Mouse (Mus musculus) forebrain, embryonic 16.5 days (tissue): ENCODE data around the gene Lcn12. TPM values are rescaled to one million over a fixed set of nuclear protein-coding genes. Genes with fewer than 3 reads are reported as not detected.

Experiments
- ATAC-seq: fragments of 200-750 bp; cut with Nextera tagmentation; 2 replicates; pipeline ENCODE4 v1.8.0; 2017; ENCODE audit warnings: mild to moderate bottlenecking, moderate library complexity
- H3K27ac ChIP-seq: fragments of 300-500 bp; sonication (generic); 2 replicates; pipeline ENCODE4 v1.5.1; 2014; ENCODE audit warnings: low read length, control low read depth
- H3K27me3 ChIP-seq: fragments of 300-500 bp; sonication (generic); replicated peaks from 2 replicates; pipeline ENCODE4 v1.6.1; 2014; ENCODE audit warnings: low read length; ENCODE audit not compliant: control insufficient read depth, insufficient read depth
- H3K36me3 ChIP-seq: fragments of 300-500 bp; sonication (generic); 2 replicates; pipeline ENCODE4 v1.6.1; 2014; ENCODE audit not compliant: control insufficient read depth, insufficient read depth
- H3K4me1 ChIP-seq: fragments of 300-500 bp; sonication (generic); replicated peaks from 2 replicates; pipeline ENCODE4 v1.6.1; 2014; ENCODE audit warnings: low read length; ENCODE audit not compliant: control insufficient read depth, insufficient read depth
- H3K4me2 ChIP-seq: fragments of 300-500 bp; sonication (generic); 2 replicates; pipeline ENCODE4 v1.6.1; 2014; ENCODE audit warnings: mild to moderate bottlenecking, low read length, control low read depth
- H3K4me3 ChIP-seq: fragments of 300-500 bp; sonication (generic); replicated peaks from 2 replicates; pipeline ENCODE4 v1.5.1; 2014; ENCODE audit warnings: mild to moderate bottlenecking, low read length, control low read depth
- H3K9ac ChIP-seq: fragments of 300-500 bp; sonication (generic); replicated peaks from 2 replicates; pipeline ENCODE4 v1.6.1; 2014; ENCODE audit warnings: low read depth, low read length, control low read depth
- H3K9me3 ChIP-seq: fragments of 300-500 bp; sonication (generic); 2 replicates; pipeline ENCODE4 v1.6.1; 2016; ENCODE audit warnings: low read length; ENCODE audit not compliant: control insufficient read depth
- WGBS: fragments of 180-500 bp; shearing (Covaris S2); extraction: QIAGEN DNeasy Blood & Tissue Kit; methylation state at CpG from one replicate; pipeline ENCODE4 v1.1.7; 2014; 5-methylcytosine and 5-hydroxymethylcytosine counted together
- polyA plus RNA-seq: library from polyadenylated mRNA; unstranded; fragments of >200 nt; fragmentation: Nextera tagmentation; extraction: Ambion mirVana; gene quantifications from 2 replicates; pipeline ENCODE4 v1.2.1, GENCODE M21; 2015

The Lcn12 gene
- polyA plus RNA-seq, 1 experiment from 2014 or later, result not detected

GRCm38 (mm10) chr2:25480541-25480940 is 13.2 kb downstream of the Lcn12 start:
- H3K36me3 ChIP-seq, result no peaks in the 10 kb centered on the region
- WGBS, result 92% methylated on average over 1 of the region's 1 CpGs
- H3K9ac ChIP-seq, result no peak overlapping the region
- ATAC-seq, result no peak
- no peaks in the 10 kb centered on the region for H3K27me3 ChIP-seq
- no peaks in the 10 kb centered on the region for H3K4me1 ChIP-seq
- H3K4me2 ChIP-seq, result no peak overlapping the region
- no peaks in the 10 kb centered on the region for H3K9me3 ChIP-seq
- H3K4me3 ChIP-seq, result no peak overlapping the region
- no peak overlapping the region for H3K27ac ChIP-seq

- no peak for ATAC-seq
- Histone ChIP-seq H3K4me2 (no peak overlapping the region), H3K27me3 (no peaks in the 10 kb centered on the region), H3K9ac (no peak overlapping the region), H3K27ac (no peak overlapping the region), H3K9me3 (no peaks in the 10 kb centered on the region), H3K4me1 (no peaks in the 10 kb centered on the region), H3K36me3 (no peaks in the 10 kb centered on the region), H3K4me3 (no peak overlapping the region)
- WGBS, result 77% methylated on average over 10 of the region's 10 CpGs
These were observed 14.0 kb downstream of the Lcn12 start for GRCm38 (mm10) chr2:25479551-25480311.

- no peaks in the 10 kb centered on the region for H3K4me1 ChIP-seq
- H3K27ac ChIP-seq, result no peak overlapping the region
- ATAC-seq, result no peak
- H3K9me3 ChIP-seq, result no peaks in the 10 kb centered on the region
- 88% methylated on average over 3 of the region's 3 CpGs for WGBS
- H3K4me3 ChIP-seq, result no peak overlapping the region
- H3K9ac ChIP-seq, result no peak overlapping the region
- H3K27me3 ChIP-seq, result no peaks in the 10 kb centered on the region
- no peak overlapping the region for H3K4me2 ChIP-seq
- H3K36me3 ChIP-seq, result no peaks in the 10 kb centered on the region
These were observed 15.6 kb downstream of the Lcn12 start for GRCm38 (mm10) chr2:25477967-25478675.

GRCm38 (mm10) chr2:25477541-25477940 is 16.2 kb downstream of the Lcn12 start:
- Histone ChIP-seq H3K9me3 (no peaks in the 10 kb centered on the region), H3K4me2 (no peak overlapping the region), H3K4me3 (no peak overlapping the region), H3K27me3 (no peaks in the 10 kb centered on the region), H3K36me3 (no peaks in the 10 kb centered on the region), H3K4me1 (no peaks in the 10 kb centered on the region), H3K27ac (no peak overlapping the region), H3K9ac (no peak overlapping the region)
- ATAC-seq, result no peak
- 93% methylated on average over 8 of the region's 8 CpGs for WGBS

- ATAC-seq, result no peak
- Histone ChIP-seq H3K27me3 (no peaks in the 10 kb centered on the region), H3K9me3 (no peaks in the 10 kb centered on the region), H3K36me3 (no peaks in the 10 kb centered on the region), H3K4me3 (no peak overlapping the region), H3K27ac (no peak overlapping the region), H3K9ac (no peak overlapping the region), H3K4me1 (peaks cover 8% of the 10 kb centered on the region; the same call in 1 of the 2 replicates), H3K4me2 (no peak overlapping the region)
- 81% methylated on average over 2 of the region's 2 CpGs for WGBS
These were observed 21.2 kb downstream of the Lcn12 start for GRCm38 (mm10) chr2:25472550-25472949.

- H3K9ac ChIP-seq, result no peak within 1 kb of the TSS
These were observed 23.7 kb downstream of the Lcn12 start, which contains the start of gene Ptgds for GRCm38 (mm10) chr2:25469969-25470368. Ptgds (minus strand) TSS chr2:25470046.

GRCm38 (mm10) chr2:25468962-25469915 is 24.5 kb downstream of the Lcn12 start:
- Histone ChIP-seq H3K4me3 (no peak overlapping the region), H3K9me3 (no peaks in the 10 kb centered on the region), H3K27me3 (no peaks in the 10 kb centered on the region), H3K4me1 (peaks cover 8% of the 10 kb centered on the region; the same call in 1 of the 2 replicates), H3K27ac (peak overlapping the region; percentile 9; the same call in 1 of the 2 replicates), H3K4me2 (no peak overlapping the region), H3K9ac (no peak overlapping the region), H3K36me3 (no peaks in the 10 kb centered on the region)
- WGBS, result 71% methylated on average over 10 of the region's 10 CpGs
- peak; percentile 63 for ATAC-seq

More at GRCm38 (mm10) chr2:25469969-25470368, 23.7 kb downstream of the Lcn12 start, which contains the start of gene Ptgds:
- H3K4me1 ChIP-seq, result peaks cover 8% of the 10 kb centered on the region; the same call in 1 of the 2 replicates
- no peaks in the 10 kb centered on the region for H3K9me3 ChIP-seq
- H3K4me3 ChIP-seq, result no peak within 1 kb of the TSS
- no peaks in the 10 kb centered on the region for H3K36me3 ChIP-seq
- ATAC-seq, result no peak; the same call in 1 of the 2 replicates
- 72% methylated on average over 6 of the region's 6 CpGs for WGBS
- H3K27ac ChIP-seq, result peak within 1 kb of the TSS; percentile 9; the same call in 1 of the 2 replicates
- H3K4me2 ChIP-seq, result no peak within 1 kb of the TSS
- H3K27me3 ChIP-seq, result no peaks in the 10 kb centered on the region

GRCm38 (mm10) chr2:25467606-25468303 is 26.0 kb downstream of the Lcn12 start:
- Histone ChIP-seq H3K36me3 (no peaks in the 10 kb centered on the region), H3K27ac (no peak overlapping the region; the same call in 1 of the 2 replicates), H3K27me3 (no peaks in the 10 kb centered on the region), H3K9me3 (no peaks in the 10 kb centered on the region), H3K4me1 (peaks cover 8% of the 10 kb centered on the region; the same call in 1 of the 2 replicates), H3K9ac (no peak overlapping the region), H3K4me2 (no peak overlapping the region), H3K4me3 (no peak overlapping the region)
- 72% methylated on average over 14 of the region's 14 CpGs for WGBS
- ATAC-seq, result no peak
